Mouse (Mus musculus): Measurements from ENCODE around the gene Ankrd60.

Gene Ankrd60

DNA sequence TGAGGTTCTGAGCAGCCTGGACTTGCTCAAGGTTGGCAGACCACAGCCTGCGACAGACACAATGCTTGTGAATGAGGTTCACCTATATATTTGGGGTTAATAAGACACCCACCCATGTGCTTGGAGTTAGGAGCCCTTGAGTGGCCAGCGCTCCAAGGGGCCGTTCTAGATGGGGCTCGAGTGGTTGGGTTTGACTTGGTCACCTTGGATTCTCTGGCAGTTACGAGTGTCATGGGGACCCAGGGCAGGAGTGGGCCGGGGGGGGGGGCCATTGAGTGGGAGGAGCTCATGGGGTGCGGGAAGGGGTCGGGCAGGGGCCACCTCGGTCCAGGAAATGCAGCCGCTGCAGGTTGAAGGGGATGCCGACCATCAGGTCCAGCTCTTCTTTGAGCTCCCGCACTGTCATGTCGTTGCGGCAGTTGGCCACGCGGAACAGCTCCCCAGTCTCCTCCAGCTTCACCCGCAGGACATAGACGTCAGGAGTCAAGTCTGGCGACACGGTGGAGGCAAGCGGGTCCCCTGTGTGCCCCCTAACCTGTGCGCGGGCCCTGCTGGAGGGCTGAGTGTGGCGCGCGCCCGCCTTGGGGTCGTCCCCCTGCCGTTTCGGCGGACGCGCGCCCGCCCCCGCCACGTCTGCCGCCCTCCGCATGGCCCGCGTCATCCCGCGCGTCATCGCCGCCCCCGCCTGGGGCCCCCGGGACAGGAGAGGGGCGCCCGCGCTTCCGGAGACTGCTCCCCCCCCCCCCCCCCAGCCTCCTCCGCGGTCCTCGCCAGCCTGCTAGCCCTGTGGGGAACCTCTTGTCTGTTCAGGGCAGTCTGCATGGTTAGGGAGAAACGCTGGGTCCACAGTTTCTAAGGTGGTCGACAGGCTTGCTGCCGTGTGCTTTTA, at the start of gene Ankrd60:
Gene Ankrd60, minus strand, starts transcription at position 697 of the 889 bp plus-strand sequence.
- TF ChIP-seq GATA4 (IDR thresholded peaks at IDR 0.05; ENCODE audit: insufficient replicate concordance, low read length): no peak

DNA sequence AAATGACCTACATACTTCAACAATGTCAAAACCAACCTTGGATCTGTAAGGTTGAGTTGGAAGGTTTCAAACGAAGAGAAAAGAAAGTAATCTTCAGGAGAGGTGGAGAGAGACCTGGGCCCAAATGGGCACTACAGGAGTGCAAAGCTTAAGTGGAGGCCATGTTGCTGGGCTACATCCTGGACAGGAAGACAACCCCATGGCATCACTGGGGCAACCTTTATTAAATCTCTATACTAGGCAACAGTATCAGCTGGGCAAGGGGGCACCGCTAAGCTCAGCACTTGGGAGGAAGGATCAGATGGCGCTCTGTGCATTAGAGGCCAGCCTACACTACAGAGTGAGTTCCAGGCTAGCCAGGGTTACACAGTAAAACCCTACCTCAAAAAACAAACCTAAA, 47.6 kb upstream of the Ankrd60 start:
- no peak for TF ChIP-seq GATA4 (IDR thresholded peaks at IDR 0.05; ENCODE audit: insufficient replicate concordance, low read length)

DNA sequence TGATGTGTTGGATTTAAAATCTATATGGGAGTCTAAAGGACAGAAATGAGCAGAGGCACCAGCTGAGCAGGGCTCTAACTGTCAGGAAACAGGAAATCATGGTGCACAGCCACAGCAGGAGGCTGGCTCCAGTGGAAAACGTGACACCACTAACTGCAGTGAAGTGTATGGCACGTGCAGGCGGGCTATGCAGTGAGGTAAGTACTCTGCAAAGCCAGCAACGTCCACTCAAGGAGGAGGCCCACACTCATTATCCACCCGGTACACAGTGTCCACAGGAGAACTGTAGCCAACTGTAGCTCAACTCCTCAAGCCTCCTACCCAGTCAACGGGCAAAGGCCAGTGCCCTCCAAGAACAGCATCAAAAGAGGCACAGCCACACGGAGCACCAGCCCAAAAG, 46.5 kb upstream of the Ankrd60 start:
- TF ChIP-seq GATA4 (IDR thresholded peaks at IDR 0.05; ENCODE audit: insufficient replicate concordance, low read length): no peak

DNA sequence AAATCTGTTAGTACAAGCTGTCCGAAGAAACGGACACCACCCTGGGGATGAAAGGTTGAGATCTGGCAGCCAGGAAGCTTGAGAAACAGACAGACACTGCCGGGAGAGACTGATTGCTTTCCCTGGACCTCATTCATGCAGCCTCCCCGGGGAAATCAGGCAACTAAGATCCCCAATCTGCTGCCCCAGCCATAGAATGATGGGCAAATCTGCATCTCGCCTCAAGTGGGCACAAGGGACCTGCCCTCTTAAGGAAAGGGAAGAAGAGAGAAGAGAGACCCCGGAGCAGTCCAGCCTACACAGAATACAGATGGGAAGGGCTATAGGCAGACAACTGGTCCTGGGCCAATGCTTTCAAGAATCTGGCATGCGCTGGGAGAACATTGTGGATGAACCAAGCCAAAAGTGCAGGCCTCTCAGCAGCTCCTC, 44.0 kb upstream of the Ankrd60 start:
- TF ChIP-seq GATA4 (IDR thresholded peaks at IDR 0.05; ENCODE audit: insufficient replicate concordance, low read length): no peak

DNA sequence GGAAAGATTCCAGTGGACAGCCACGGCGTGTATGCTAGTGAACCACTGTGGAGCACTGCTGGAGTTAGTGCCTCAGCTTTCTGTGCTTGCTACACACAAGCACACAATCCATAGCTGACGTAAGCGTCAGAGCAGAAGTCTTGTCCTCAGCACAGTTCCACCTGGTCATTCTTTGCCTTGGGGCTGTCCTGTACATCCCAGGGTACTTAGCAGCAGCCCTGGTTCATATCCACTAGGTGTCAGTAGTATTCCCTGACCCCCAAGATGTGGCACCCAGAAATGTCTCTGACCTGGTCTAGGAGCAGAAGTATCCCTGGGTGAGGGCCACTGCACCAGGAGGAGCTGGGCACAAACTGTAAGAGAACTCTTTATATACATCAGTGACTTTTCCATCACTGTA, 42.5 kb upstream of the Ankrd60 start:
- no peak for TF ChIP-seq GATA4 (IDR thresholded peaks at IDR 0.05; ENCODE audit: insufficient replicate concordance, low read length)

DNA sequence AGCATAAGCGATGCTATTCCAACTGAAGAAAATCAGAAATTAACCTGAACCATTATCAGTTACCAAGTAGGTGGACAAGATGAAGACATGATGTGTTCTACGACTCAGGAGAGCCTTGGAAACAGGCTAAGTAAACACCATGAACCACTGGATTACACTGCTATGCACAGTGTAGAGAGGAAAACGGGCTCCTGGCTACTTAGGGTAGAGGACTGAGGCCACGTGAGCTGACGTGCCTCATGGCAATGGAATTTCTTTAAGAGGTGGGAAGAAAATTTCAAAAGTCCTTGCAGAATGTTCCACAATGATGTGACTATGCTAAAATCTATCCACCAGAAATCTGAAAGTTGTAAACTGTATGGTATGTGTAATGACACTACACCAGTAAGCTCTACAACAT, 41.0 kb upstream of the Ankrd60 start:
- no peak for TF ChIP-seq GATA4 (IDR thresholded peaks at IDR 0.05; ENCODE audit: insufficient replicate concordance, low read length)

DNA sequence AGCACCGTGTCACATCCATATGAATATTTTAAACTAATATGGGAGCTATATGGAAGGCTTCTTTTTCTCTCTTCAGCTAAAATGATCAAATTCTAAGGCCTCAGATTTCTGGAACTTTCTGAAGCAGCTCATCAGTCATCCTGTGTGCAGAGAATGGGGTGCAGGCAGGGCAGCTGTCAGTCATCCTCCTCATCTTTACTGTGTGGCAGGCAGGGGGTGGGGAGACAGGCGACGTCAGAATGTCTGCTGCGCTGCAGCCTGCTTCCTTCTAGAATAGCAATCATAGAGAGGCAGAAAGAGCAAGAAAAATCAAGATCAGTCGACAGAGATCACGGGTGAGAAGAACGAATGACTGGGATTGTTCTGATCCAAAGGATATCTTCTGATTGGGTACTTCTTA, 38.0 kb upstream of the Ankrd60 start:
- no peak for TF ChIP-seq GATA4 (IDR thresholded peaks at IDR 0.05; ENCODE audit: insufficient replicate concordance, low read length)

DNA sequence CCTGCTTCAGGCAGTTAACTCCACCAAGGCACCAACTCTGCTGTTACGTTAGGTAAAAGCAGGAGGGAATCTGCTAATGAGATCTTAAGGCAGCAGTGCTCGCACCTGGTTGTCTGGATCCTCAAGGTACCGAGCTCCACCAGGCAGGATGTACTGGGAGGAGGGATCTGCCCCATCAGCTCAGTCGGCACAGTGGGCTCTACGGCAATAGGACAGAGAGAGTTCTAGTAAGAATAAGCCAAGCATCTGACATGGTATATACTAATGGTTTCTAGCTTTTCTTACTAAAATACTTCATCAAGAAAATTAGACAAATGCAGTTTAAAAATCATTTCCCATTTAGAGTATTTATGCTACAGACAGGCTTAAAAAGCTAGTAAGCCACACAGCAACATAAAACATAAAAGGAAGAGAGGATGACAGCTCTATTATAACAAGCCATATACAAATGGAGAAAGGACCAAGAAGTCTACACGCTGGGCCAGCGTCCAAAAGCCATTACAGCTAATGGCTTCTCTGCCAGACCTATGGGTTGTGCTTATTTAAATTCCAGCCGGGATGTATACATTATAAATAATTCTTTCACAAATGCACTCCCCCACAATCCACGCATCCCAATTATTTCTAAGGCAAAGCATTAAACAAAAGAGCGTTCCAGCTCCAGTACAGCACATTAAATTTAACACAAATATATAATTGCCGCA, 37.4 kb upstream of the Ankrd60 start:
- TF ChIP-seq GATA4 (IDR thresholded peaks at IDR 0.05; ENCODE audit: insufficient replicate concordance, low read length): no peak

DNA sequence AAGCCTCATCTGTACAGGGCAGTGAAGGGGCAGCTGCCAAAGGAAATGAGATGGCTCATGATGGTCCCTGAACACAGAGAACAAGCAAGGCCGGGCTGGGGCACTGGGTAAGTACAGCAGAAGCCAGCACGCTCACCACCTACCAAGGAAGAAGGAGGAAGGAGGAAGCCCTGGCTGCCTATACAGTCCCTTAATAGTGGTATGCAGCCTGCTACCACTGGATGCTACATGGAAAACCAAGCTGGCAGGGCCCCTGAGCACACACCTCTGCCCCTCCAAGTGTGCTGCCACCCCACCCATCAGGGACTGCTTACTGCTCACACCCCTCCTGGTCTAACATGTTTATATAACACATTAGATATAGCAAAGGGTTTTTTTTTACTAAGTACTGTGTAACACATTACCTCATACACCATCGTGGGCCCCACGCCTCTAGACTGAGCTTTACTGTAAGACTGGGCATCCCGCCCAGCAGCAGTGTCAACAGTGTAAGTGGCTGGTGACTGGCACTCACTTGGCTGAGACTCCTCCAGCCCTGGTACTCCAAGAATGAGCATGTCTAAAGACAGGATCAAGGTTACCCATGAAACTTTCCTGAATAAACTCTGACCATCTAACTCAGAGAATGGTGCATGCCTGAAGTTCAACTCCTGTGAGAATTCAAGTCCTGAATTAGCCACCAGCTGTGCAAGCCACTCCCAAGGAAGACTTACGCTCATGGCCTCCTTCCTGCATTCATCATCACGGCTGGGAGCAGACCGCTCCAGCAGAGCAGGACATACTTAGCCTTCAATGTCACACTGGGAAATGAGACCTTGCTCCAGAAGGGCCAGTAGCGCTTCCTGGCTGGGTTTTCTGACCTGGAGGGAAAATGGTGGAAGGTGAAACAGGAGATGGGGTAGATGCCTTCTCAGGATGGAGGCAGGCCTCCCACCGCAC, 30.1 kb upstream of the Ankrd60 start:
- TF ChIP-seq GATA4 (IDR thresholded peaks at IDR 0.05; ENCODE audit: insufficient replicate concordance, low read length): no peak

DNA sequence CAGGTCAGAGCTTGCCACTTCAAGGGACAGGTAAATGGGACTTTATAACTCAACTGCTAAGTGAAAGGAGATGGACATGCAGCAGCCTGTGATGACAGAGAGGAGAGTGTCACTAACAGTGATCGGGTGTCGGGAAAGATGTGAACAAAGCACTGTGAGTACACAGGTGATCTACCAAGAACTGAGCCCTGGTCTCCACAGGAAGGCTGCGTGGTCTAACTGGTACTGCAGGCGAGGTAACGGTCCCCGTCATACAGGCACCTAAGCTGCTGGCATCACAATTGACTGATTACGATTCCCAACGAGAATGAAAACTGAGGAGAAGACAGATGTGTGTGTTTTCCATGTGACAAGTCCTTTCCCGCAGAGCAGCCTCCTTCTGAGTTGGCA, 28.2 kb upstream of the Ankrd60 start:
- no peak for TF ChIP-seq GATA4 (IDR thresholded peaks at IDR 0.05; ENCODE audit: insufficient replicate concordance, low read length)

DNA sequence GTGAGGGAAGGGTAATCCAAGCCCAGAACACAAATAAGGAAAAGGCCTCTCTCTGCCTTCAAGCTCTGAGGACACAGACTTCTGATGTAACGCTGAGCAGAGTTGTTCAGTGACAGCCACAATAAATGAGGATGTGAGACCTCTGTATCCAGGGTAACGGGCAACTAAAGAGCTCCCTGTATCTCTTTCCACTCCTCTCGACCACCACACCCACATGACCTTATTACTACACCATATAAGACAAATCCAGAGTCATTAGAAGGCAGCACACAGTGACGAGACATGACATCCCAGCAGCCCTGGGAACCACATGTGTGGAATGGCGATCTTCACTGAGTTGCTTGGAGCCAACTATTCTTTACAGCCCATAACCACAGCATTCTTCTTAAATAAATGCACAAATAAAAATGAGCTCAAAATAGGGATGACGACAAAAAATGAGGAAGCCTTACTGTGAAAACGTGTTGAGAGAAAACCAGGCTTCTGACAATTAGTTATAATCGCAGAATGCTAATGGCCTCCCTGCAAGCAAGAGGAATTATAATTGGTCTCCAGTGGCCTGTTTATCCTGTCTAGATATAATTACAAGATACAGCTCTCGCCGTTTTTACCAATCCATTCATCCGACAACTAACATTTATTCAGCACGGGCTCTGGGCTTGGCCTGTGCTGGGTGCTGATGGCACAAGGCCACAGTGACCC, 27.7 kb upstream of the Ankrd60 start:
- no peak for TF ChIP-seq GATA4 (IDR thresholded peaks at IDR 0.05; ENCODE audit: insufficient replicate concordance, low read length)

DNA sequence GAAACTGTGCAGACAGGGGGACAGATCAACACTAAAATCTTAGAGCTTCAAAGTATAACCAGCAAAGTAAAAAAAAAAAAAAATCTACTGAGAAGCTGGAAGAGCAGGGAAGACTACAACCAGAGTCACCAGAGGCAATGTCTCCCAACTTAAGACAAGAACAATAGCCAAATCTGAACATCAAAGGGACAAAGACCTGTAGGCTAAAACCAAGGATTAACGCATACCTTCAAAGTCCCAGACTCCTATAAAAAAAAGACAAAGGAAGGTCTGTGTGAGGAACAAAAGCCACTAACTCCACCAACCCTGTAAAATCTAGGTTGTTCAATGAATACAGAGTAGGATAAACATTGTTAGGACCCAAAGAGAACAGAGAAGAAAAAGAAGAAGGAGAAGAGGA, 23.7 kb upstream of the Ankrd60 start:
- no peak for TF ChIP-seq GATA4 (IDR thresholded peaks at IDR 0.05; ENCODE audit: insufficient replicate concordance, low read length)

DNA sequence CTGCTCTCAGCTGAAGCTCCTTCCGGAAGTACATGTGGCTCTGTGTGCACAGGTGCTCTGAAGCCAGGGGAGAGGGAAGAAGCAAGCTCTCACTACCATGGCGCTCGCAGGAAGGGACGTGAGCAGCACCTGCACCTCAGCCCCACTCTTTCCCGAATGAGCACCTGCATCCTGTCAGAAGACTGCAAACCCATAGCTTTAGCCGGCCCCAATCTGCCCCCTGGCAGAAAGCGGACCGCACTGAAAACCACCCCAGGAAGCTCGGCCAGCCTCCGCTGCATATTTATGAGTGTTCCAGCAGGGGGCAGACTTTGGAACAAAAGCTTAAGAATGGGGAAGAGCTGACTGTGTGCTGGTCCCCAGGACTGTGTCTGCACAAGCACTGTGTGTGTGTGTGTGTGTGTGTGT, 17.2 kb upstream of the Ankrd60 start:
- no peak for TF ChIP-seq GATA4 (IDR thresholded peaks at IDR 0.05; ENCODE audit: insufficient replicate concordance, low read length)

DNA sequence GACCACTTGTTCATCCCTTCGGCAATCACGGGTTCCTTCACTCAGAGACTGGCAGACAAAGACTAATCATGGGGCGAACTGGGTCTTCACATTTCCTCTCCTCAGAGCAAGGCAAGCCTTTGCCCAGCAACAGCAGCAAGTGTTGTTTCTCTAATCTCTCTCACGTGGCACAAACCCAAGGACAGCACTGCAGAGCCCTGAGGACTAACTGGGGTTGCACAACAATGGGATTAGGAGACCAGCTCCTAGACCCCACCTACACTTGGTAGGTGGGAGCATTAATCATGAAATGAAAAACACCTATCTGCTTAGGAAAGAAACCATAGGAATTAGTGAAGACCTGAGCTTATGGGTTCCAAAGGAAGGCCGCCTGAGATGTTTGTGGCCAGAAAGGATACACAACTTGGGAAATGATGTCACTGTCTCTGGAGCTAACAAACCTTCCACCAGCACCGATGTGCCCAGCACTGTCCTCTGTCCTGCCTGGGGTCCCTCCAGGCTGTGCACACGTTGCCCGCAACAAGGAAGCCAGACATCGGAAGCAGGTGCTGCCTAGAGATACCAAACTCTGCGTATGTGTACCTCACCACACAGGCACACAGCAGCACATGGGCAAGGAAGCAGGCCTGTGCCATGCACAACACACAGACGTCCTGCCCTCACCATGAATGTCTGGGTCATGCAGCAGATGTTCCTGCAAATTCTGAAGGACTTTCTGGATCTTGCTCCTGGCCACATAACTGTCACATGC, 16.3 kb upstream of the Ankrd60 start:
- no peak for TF ChIP-seq GATA4 (IDR thresholded peaks at IDR 0.05; ENCODE audit: insufficient replicate concordance, low read length)

Measured in liver, adult (tissue).